8 mouse cellular contexts compared by ENCODE assay signal in genomic region chr11:32805958-32806357, GRCm38 (mm10). TPM values are rescaled to one million over a fixed set of nuclear protein-coding genes. Genes with fewer than 3 reads are reported as not detected.
DNase-seq lines count a peak whose midpoint lies in the region; ATAC-seq and TF ChIP-seq lines count a peak whose summit lies in the region.

No protein-coding gene starts in this region.

- H3K4me2 ChIP-seq in forebrain, embryonic 16.5 days (ENCODE audit: low read length): no peak overlapping the region
- H3K4me2 ChIP-seq in heart, postnatal 0 days (ENCODE audit: low read depth, low read length): no peak overlapping the region
- H3K4me2 ChIP-seq in limb, embryonic 14.5 days (replicated peaks; ENCODE audit: low read depth, low read length, severe bottlenecking): no peak overlapping the region

- H3K4me1 ChIP-seq in forebrain, embryonic 10.5 days: peaks cover 11% of the 10 kb centered on the region
- peaks cover 9% of the 10 kb centered on the region for H3K4me1 ChIP-seq in forebrain, embryonic 16.5 days (replicated peaks; ENCODE audit: control insufficient read depth, insufficient read depth, low read length)
- no peaks in the 10 kb centered on the region for H3K4me1 ChIP-seq in heart, postnatal 0 days (ENCODE audit: control insufficient read depth, insufficient read depth)
- peaks cover 13% of the 10 kb centered on the region for H3K4me1 ChIP-seq in limb, embryonic 14.5 days (ENCODE audit: control insufficient read depth, insufficient read depth, low read length)

- WGBS in forebrain, embryonic 10.5 days: 20% methylated on average over 2 of the region's 2 CpGs
- WGBS in forebrain, embryonic 16.5 days: 21% methylated on average over 2 of the region's 2 CpGs
- 5% methylated on average over 2 of the region's 2 CpGs for WGBS in heart, postnatal 0 days
- WGBS in limb, embryonic 14.5 days: 21% methylated on average over 2 of the region's 2 CpGs

- no peak for TF ChIP-seq EP300 in heart, postnatal 0 days (IDR thresholded peaks at IDR 0.05; ENCODE audit: low read depth)

- peak; percentile 71 for TF ChIP-seq CTCF in heart, postnatal 0 days (IDR thresholded peaks at IDR 0.05; ENCODE audit: low read depth)

- peaks cover 6% of the 10 kb centered on the region; the same call in 1 of the 2 replicates for H3K9me3 ChIP-seq in forebrain, embryonic 10.5 days
- no peaks in the 10 kb centered on the region for H3K9me3 ChIP-seq in forebrain, embryonic 16.5 days (ENCODE audit: control insufficient read depth, low read length)
- H3K9me3 ChIP-seq in heart, postnatal 0 days (replicated peaks; ENCODE audit: control insufficient read depth, low read length): no peaks in the 10 kb centered on the region
- H3K9me3 ChIP-seq in limb, embryonic 14.5 days (ENCODE audit: control insufficient read depth, low read length): no peaks in the 10 kb centered on the region

- ATAC-seq in forebrain, embryonic 16.5 days: no peak
- peak; percentile 62; the same call in 1 of the 2 replicates for ATAC-seq in heart, postnatal 0 days (ENCODE audit: insufficient read depth, low read depth)
- no peak for ATAC-seq in limb, embryonic 14.5 days (ENCODE audit: low FRiP score, low read depth)

- H3K27me3 ChIP-seq in forebrain, embryonic 10.5 days (ENCODE audit: poor library complexity, severe bottlenecking): no peaks in the 10 kb centered on the region
- H3K27me3 ChIP-seq in forebrain, embryonic 16.5 days (replicated peaks; ENCODE audit: control insufficient read depth, insufficient read depth, low read length): no peaks in the 10 kb centered on the region
- H3K27me3 ChIP-seq in heart, postnatal 0 days (ENCODE audit: control insufficient read depth, insufficient read depth, low read length): no peaks in the 10 kb centered on the region
- no peaks in the 10 kb centered on the region for H3K27me3 ChIP-seq in limb, embryonic 14.5 days (ENCODE audit: control insufficient read depth, insufficient read depth, low read length)

- H3K27ac ChIP-seq in forebrain, embryonic 10.5 days: no peak overlapping the region
- H3K27ac ChIP-seq in forebrain, embryonic 16.5 days (ENCODE audit: low read length): no peak overlapping the region
- H3K27ac ChIP-seq in heart, postnatal 0 days (ENCODE audit: low read depth): no peak overlapping the region
- no peak overlapping the region for H3K27ac ChIP-seq in limb, embryonic 14.5 days (replicated peaks; ENCODE audit: low read depth, low read length)

- no peak overlapping the region for H3K9ac ChIP-seq in forebrain, embryonic 16.5 days (replicated peaks; ENCODE audit: low read depth, low read length)
- no peak overlapping the region for H3K9ac ChIP-seq in heart, postnatal 0 days (replicated peaks; ENCODE audit: low read depth, low read length)
- H3K9ac ChIP-seq in limb, embryonic 14.5 days (ENCODE audit: low read depth, low read length, severe bottlenecking): no peak overlapping the region

- no peaks in the 10 kb centered on the region for H3K36me3 ChIP-seq in forebrain, embryonic 10.5 days (replicated peaks)
- H3K36me3 ChIP-seq in forebrain, embryonic 16.5 days (ENCODE audit: control insufficient read depth, insufficient read depth): no peaks in the 10 kb centered on the region
- no peaks in the 10 kb centered on the region for H3K36me3 ChIP-seq in heart, postnatal 0 days (replicated peaks; ENCODE audit: control insufficient read depth, insufficient read depth, low read length)
- no peaks in the 10 kb centered on the region for H3K36me3 ChIP-seq in limb, embryonic 14.5 days (ENCODE audit: control insufficient read depth, insufficient read depth, low read length)

- peak; percentile 33 for DNase-seq in forebrain, embryonic 10.5 days (ENCODE audit: extremely low spot score, low spot score)
- peak; percentile 29 for DNase-seq in ovary, postnatal 36 days (ENCODE audit: low spot score)
- DNase-seq in ovary, adult 18-20 months (ENCODE audit: low spot score): no peak
- peak; percentile 28 for DNase-seq in c-Kit-positive CD71-negative TER-119-negative erythroid progenitor cells, embryonic 14.5 days (ENCODE audit: low read depth)
- peak; percentile 50 for DNase-seq in heart, postnatal 0 days (ENCODE audit: low spot score)
- peak; percentile 59 for DNase-seq in limb, embryonic 14.5 days (ENCODE audit: low spot score)
- peak; percentile 17 to 69 for DNase-seq in spleen, postnatal 4 days (ENCODE audit: low spot score in 2 of 2)

- no peak overlapping the region for H3K4me3 ChIP-seq in forebrain, embryonic 10.5 days
- H3K4me3 ChIP-seq in forebrain, embryonic 16.5 days (replicated peaks; ENCODE audit: low read length): no peak overlapping the region
- no peak overlapping the region for H3K4me3 ChIP-seq in heart, postnatal 0 days (ENCODE audit: low read depth, low read length)
- H3K4me3 ChIP-seq in limb, embryonic 14.5 days (replicated peaks; ENCODE audit: low read length): no peak overlapping the region

- TF ChIP-seq POLR2A in limb, embryonic 14.5 days (IDR thresholded peaks at IDR 0.05; ENCODE audit: borderline replicate concordance, extremely low read depth, insufficient read depth, insufficient read length): no peak

RNA-seq across cellular contexts. Expression of gene Smim23, which starts 18.4 kb away (rescaled TPM):
- polyA plus RNA-seq in forebrain, embryonic 10.5 days (2016; fragmentation: Nextera tagmentation; extraction: Ambion mirVana): not detected in 2 replicates
- not detected in 2 replicates for polyA plus RNA-seq in forebrain, embryonic 16.5 days (2015; fragmentation: Nextera tagmentation; extraction: Ambion mirVana)
- total RNA-seq in heart, postnatal 0 days (2014; rRNA removed; ENCODE audit: low replicate concordance): not detected in 2 replicates
- not detected in 2 replicates for polyA plus RNA-seq in heart, postnatal 0 days (2015; fragmentation: Nextera tagmentation; extraction: Ambion mirVana)
- polyA plus RNA-seq in limb, embryonic 14.5 days (2012; rRNA removed): not detected in 2 replicates
- polyA plus RNA-seq in limb, embryonic 14.5 days (2014; fragmentation: Nextera tagmentation; extraction: Ambion mirVana): not detected in 2 replicates
